10 mouse cellular contexts compared by ENCODE assay signal in the genomic region with DNA sequence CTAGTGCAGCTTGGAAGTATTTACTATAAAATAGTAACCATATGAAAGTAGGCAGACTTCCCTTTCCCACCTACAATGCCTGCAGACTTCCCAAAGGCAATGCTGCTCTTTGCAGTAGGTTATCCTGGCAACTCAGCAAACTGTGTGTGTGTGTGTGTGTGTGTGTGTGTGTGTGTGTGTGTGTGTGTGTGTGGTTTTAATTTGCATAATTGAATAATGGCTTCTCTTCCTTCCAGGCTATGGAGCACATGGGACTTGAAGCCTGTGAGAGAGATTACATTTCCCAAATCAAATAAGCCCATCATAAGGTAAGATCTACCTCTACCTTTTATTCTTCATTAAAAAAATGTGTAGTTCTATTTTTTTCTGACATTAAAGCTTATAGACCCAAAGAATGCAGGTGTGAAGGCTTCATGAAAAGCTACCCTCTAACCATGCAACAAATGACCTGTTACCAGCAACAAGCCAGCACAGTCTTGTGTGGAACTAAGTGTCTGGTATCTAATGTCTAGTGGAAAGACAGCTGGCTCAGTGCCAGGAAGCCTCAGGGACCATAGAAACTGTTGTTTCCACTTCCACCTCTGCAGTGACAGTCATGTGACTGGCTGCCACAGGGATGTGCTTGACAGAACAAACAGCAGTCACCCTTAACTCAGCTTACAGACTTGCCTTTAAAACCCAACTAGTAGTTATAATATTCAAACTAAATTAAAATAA. TPM values are rescaled to one million over a fixed set of nuclear protein-coding genes. Genes with fewer than 3 reads are reported as not detected.
A peak's percentile ranks its signal among the peaks of the same experiment; 100 is the strongest.
DNase-seq lines count a peak whose midpoint lies in the region; ATAC-seq and TF ChIP-seq lines count a peak whose summit lies in the region.
"Had no signal": no experiment of that assay in that cellular context is flagged by ENCODE, and none has a peak within 500 bp of the region (broad histone marks: within the 10 kb centered on the region; RNA-seq: fewer than 3 reads in every experiment).

No protein-coding gene starts in this region.

- DNase-seq in CD4-positive, CD25-positive, alpha-beta regulatory T cell, adult 2 months (ENCODE audit: low read depth, low spot score): peak; percentile 40
- DNase-seq in stomach, postnatal 0 days (ENCODE audit: low spot score): no peak
- DNase-seq in hindbrain, embryonic 14.5 days (ENCODE audit: low spot score): peak; percentile 64
- DNase-seq in midbrain, embryonic 10.5 days (ENCODE audit: low spot score): peak; percentile 10
- DNase-seq in ovary, postnatal 14 days (ENCODE audit: low spot score): no peak

- H3K36me3 ChIP-seq in stomach, embryonic 16.5 days (ENCODE audit: control insufficient read depth, insufficient read depth, low read length): no peaks in the 10 kb centered on the region
- H3K36me3 ChIP-seq in stomach, postnatal 0 days (ENCODE audit: control insufficient read depth, insufficient read depth, low read length): peaks cover 7% of the 10 kb centered on the region; the same call in 1 of the 2 replicates
- H3K36me3 ChIP-seq in hindbrain, embryonic 14.5 days (replicated peaks; ENCODE audit: control insufficient read depth, insufficient read depth): peaks cover 13% of the 10 kb centered on the region
- peaks cover 8% of the 10 kb centered on the region; the same call in 1 of the 2 replicates for H3K36me3 ChIP-seq in midbrain, embryonic 10.5 days

- no peaks in the 10 kb centered on the region for H3K9me3 ChIP-seq in stomach, embryonic 16.5 days (replicated peaks; ENCODE audit: control insufficient read depth, low read length)
- H3K9me3 ChIP-seq in stomach, postnatal 0 days (ENCODE audit: control insufficient read depth, low read length): no peaks in the 10 kb centered on the region
- H3K9me3 ChIP-seq in hindbrain, embryonic 14.5 days (ENCODE audit: control insufficient read depth, low read length): no peaks in the 10 kb centered on the region
- H3K9me3 ChIP-seq in midbrain, embryonic 10.5 days (replicated peaks): no peaks in the 10 kb centered on the region

- no peak overlapping the region for H3K4me2 ChIP-seq in stomach, embryonic 16.5 days (ENCODE audit: low read depth, low read length)
- no peak overlapping the region for H3K4me2 ChIP-seq in stomach, postnatal 0 days (replicated peaks; ENCODE audit: low read depth)
- no peak overlapping the region for H3K4me2 ChIP-seq in hindbrain, embryonic 14.5 days (replicated peaks)

- no peaks in the 10 kb centered on the region for H3K4me1 ChIP-seq in stomach, embryonic 16.5 days (ENCODE audit: control insufficient read depth, insufficient read depth, low read length)
- H3K4me1 ChIP-seq in stomach, postnatal 0 days (replicated peaks; ENCODE audit: control insufficient read depth, insufficient read depth): no peaks in the 10 kb centered on the region
- H3K4me1 ChIP-seq in hindbrain, embryonic 14.5 days (replicated peaks; ENCODE audit: control insufficient read depth, insufficient read depth, low read length): peaks cover 3% of the 10 kb centered on the region; the same call in 1 of the 2 replicates
- H3K4me1 ChIP-seq in midbrain, embryonic 10.5 days: no peaks in the 10 kb centered on the region

- H3K4me3 ChIP-seq in stomach, embryonic 16.5 days (replicated peaks; ENCODE audit: low read length): no peak overlapping the region
- no peak overlapping the region for H3K4me3 ChIP-seq in stomach, postnatal 0 days (ENCODE audit: low read depth, low read length)
- H3K4me3 ChIP-seq in hindbrain, embryonic 14.5 days (replicated peaks; ENCODE audit: low read length): no peak overlapping the region
- H3K4me3 ChIP-seq in midbrain, embryonic 10.5 days: no peak overlapping the region

- no peak overlapping the region for H3K9ac ChIP-seq in stomach, embryonic 16.5 days (ENCODE audit: low read length)
- no peak overlapping the region for H3K9ac ChIP-seq in stomach, postnatal 0 days (ENCODE audit: low read length)
- no peak overlapping the region for H3K9ac ChIP-seq in hindbrain, embryonic 14.5 days

- H3K27ac ChIP-seq in stomach, embryonic 16.5 days (ENCODE audit: low read length): no peak overlapping the region
- no peak overlapping the region for H3K27ac ChIP-seq in stomach, postnatal 0 days (replicated peaks)
- H3K27ac ChIP-seq in hindbrain, embryonic 14.5 days: no peak overlapping the region
- no peak overlapping the region for H3K27ac ChIP-seq in midbrain, embryonic 10.5 days (replicated peaks)

- ATAC-seq in CD4-positive, CD25-positive, alpha-beta regulatory T cell, adult 4 months: no peak
- 0 out of 2 replicates have a peak, but pooled peaks have one; percentile 10 for ATAC-seq in stomach, embryonic 16.5 days (ENCODE audit: insufficient read depth, low FRiP score)
- ATAC-seq in stomach, postnatal 0 days (ENCODE audit: low FRiP score, low TSS enrichment): no peak
- ATAC-seq in hindbrain, embryonic 14.5 days (ENCODE audit: low FRiP score): peak; percentile 82
- no peak for ATAC-seq in inflammation-experienced regulatory T-cells, adult 6 months

- TF ChIP-seq CTCF in stomach, postnatal 0 days (IDR thresholded peaks at IDR 0.05; ENCODE audit: low read depth): no peak

- no peaks in the 10 kb centered on the region for H3K27me3 ChIP-seq in stomach, embryonic 16.5 days (ENCODE audit: control insufficient read depth, insufficient read depth, low read length)
- H3K27me3 ChIP-seq in stomach, postnatal 0 days (ENCODE audit: control insufficient read depth, insufficient read depth, low read length): no peaks in the 10 kb centered on the region
- H3K27me3 ChIP-seq in hindbrain, embryonic 14.5 days (ENCODE audit: control insufficient read depth, insufficient read depth, low read length): no peaks in the 10 kb centered on the region
- H3K27me3 ChIP-seq in midbrain, embryonic 10.5 days (ENCODE audit: low read depth, poor library complexity, severe bottlenecking): no peaks in the 10 kb centered on the region

- TF ChIP-seq EP300 in stomach, postnatal 0 days (optimal IDR thresholded peaks at IDR 0.05): no peak

RNA-seq across cellular contexts. Expression of gene Gng4, which starts 7.9 kb away (rescaled TPM):
- polyA plus RNA-seq in CD4-positive, CD25-positive, alpha-beta regulatory T cell, adult 4 months (2017; shearing (Covaris generic)): under 1 TPM in 1 of 2 experiments, not detected in 1; 0.39 TPM
- polyA plus RNA-seq in stomach, embryonic 16.5 days (2015; fragmentation: Nextera tagmentation; extraction: Ambion mirVana): 2.7 and 3.1 TPM in 2 replicates
- polyA plus RNA-seq in stomach, postnatal 0 days (2015; fragmentation: Nextera tagmentation; extraction: Ambion mirVana): 5.5 and 6.2 TPM in 2 replicates
- polyA plus RNA-seq in hindbrain, embryonic 14.5 days (2014; fragmentation: Nextera tagmentation; extraction: Ambion mirVana): 75.6 and 113 TPM in 2 replicates
- 0.53 and 1.4 TPM in 2 replicates for polyA plus RNA-seq in midbrain, embryonic 10.5 days (2016; fragmentation: Nextera tagmentation; extraction: Ambion mirVana)
- polyA plus RNA-seq in inflammation-experienced regulatory T-cells, adult 6 months (2017; shearing (Covaris generic)): not detected
- polyA plus RNA-seq: liver, adult 2 months; testis, adult 2 months had no signal

Comparison
In these comparisons a context has a peak if more than half of its experiments do, and no peak if none do; other contexts are left out.
1. ATAC-seq: peak in stomach, embryonic 16.5 days (single experiment) and hindbrain, embryonic 14.5 days (single experiment); none in CD4-positive, CD25-positive, alpha-beta regulatory T cell, adult 4 months (single experiment), stomach, postnatal 0 days (single experiment) and inflammation-experienced regulatory T-cells, adult 6 months (single experiment).
2. DNase-seq: peak in CD4-positive, CD25-positive, alpha-beta regulatory T cell, adult 2 months (single experiment), hindbrain, embryonic 14.5 days (single experiment) and midbrain, embryonic 10.5 days (single experiment); none in stomach, postnatal 0 days (single experiment) and ovary, postnatal 14 days (single experiment).
3. RNA of gene Gng4, which starts 7.9 kb away (polyA plus RNA-seq): 75.6 to 113 TPM in hindbrain, embryonic 14.5 days; 5.5 to 6.2 TPM in stomach, postnatal 0 days, 2.7 to 3.1 TPM in stomach, embryonic 16.5 days, 0.53 to 1.4 TPM in midbrain, embryonic 10.5 days, 0.39 TPM in CD4-positive, CD25-positive, alpha-beta regulatory T cell, adult 4 months and not detected in inflammation-experienced regulatory T-cells, adult 6 months; every median in the first group is over 10 times any median in the second.